Mouse (Mus musculus) lung, embryonic 14.5 days (tissue): ENCODE results near the gene Vmn2r48. TPM values are rescaled to one million over a fixed set of nuclear protein-coding genes. Genes with fewer than 3 reads are reported as not detected.
"Not testable (repeated sequence)": the region's sequence is repeated elsewhere in the genome, so short reads cannot be mapped to it uniquely, and the experiment has no call there.

Experiments used
- ATAC-seq: fragments of 200-750 bp; cut with Nextera tagmentation; 2 replicates; pipeline ENCODE4 v1.8.0; 2017; ENCODE audit warnings: mild to moderate bottlenecking, moderate TSS enrichment, moderate library complexity; ENCODE audit not compliant: insufficient read depth
- DNase-seq: peaks from one replicate; pipeline ENCODE4 v3.0.0-alpha.2; 2015
- H3K27ac ChIP-seq: fragments of 300-500 bp; sonication (generic); 2 replicates; pipeline ENCODE4 v1.5.1; 2014; ENCODE audit warnings: low read depth, mild to moderate bottlenecking, moderate library complexity
- H3K27me3 ChIP-seq: fragments of 300-500 bp; sonication (generic); 2 replicates; pipeline ENCODE4 v1.6.1; 2014; ENCODE audit warnings: low read length, control low read depth; ENCODE audit not compliant: insufficient read depth
- H3K36me3 ChIP-seq: fragments of 300-500 bp; sonication (generic); 2 replicates; pipeline ENCODE4 v1.6.1; 2014; ENCODE audit warnings: control low read depth; ENCODE audit not compliant: insufficient read depth
- H3K4me1 ChIP-seq: fragments of 300-500 bp; sonication (generic); 2 replicates; pipeline ENCODE4 v1.6.1; 2014; ENCODE audit warnings: antibody characterized with exemption, control low read depth; ENCODE audit not compliant: insufficient read depth
- H3K4me2 ChIP-seq: fragments of 300-500 bp; sonication (generic); 2 replicates; pipeline ENCODE4 v1.6.1; 2014; ENCODE audit warnings: mild to moderate bottlenecking
- H3K4me3 ChIP-seq: fragments of 300-500 bp; sonication (generic); 2 replicates; pipeline ENCODE4 v1.5.1; 2014; ENCODE audit warnings: low read depth, low read length
- H3K9ac ChIP-seq: fragments of 300-500 bp; sonication (generic); 2 replicates; pipeline ENCODE4 v1.6.1; 2014
- H3K9me3 ChIP-seq: fragments of 300-500 bp; sonication (generic); 2 replicates; pipeline ENCODE4 v1.6.1; 2016; ENCODE audit warnings: low read depth, low read length, control low read depth
- WGBS: fragments of 180-500 bp; shearing (Covaris S2); extraction: QIAGEN DNeasy Blood & Tissue Kit; methylation state at CpG from one replicate; pipeline ENCODE4 v1.1.7; 2014; 5-methylcytosine and 5-hydroxymethylcytosine counted together
- polyA plus RNA-seq: library from polyadenylated mRNA; unstranded; fragments of >200 nt; fragmentation: Nextera tagmentation; extraction: Ambion mirVana; gene quantifications from 2 replicates; pipeline ENCODE4 v1.2.1, GENCODE M21; 2014

The Vmn2r48 gene
- polyA plus RNA-seq = not detected in 2 replicates

- H3K27ac ChIP-seq, H3K4me3 ChIP-seq, H3K4me1 ChIP-seq, H3K36me3 ChIP-seq, H3K9ac ChIP-seq, DNase-seq, H3K27me3 ChIP-seq, H3K9me3 ChIP-seq, H3K4me2 ChIP-seq, ATAC-seq: not testable (repeated sequence)
- 75% methylated on average over 2 of the region's 2 CpGs for WGBS
Observed at GRCm38 (mm10) chr7:9953485-9953884, at the start of gene Vmn2r48. Vmn2r48 (minus strand) TSS chr7:9953585.

DNA sequence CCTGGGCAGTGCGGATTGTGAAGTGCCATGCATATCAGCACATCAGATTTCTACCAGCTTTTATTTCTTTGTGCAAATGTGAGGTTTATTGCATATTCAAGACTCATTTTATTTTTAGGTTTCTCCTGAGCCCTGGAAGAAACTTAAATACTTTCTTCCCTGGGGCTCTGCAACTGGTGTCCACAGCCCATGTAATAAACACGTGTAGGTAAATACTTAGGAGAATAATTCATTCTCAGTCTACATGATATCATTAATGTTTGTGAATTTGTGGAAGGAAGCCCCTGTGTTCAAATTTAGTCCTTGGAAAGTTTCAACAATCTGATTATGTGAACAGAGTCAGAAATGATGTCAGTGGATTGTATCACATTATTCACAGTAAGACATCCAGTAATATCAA is 38.8 kb upstream of the Vmn2r48 start, which contains the start of gene Vmn2r49:
TSS of gene Vmn2r49 (minus strand) at position 101 of the 400 bp plus-strand sequence.
- not testable (repeated sequence) for H3K4me2 ChIP-seq, ATAC-seq, H3K9ac ChIP-seq, H3K36me3 ChIP-seq, H3K4me1 ChIP-seq, H3K27me3 ChIP-seq, H3K9me3 ChIP-seq, H3K27ac ChIP-seq, H3K4me3 ChIP-seq, DNase-seq
- WGBS = no CpG with 5 or more reads among the region's 2 CpGs

Other genes starting within 250 kb of the Vmn2r48 start
- gene Vmn2r46, start 183.0 kb downstream of the Vmn2r48 start, polyA plus RNA-seq = not detected in 2 replicates
- gene Vmn2r47, start 112.3 kb downstream of the Vmn2r48 start, polyA plus RNA-seq = not detected in 2 replicates
- not detected in 2 replicates for gene Vmn2r49, start 38.7 kb upstream of the Vmn2r48 start, polyA plus RNA-seq
- gene Vmn2r50, start 99.7 kb upstream of the Vmn2r48 start, polyA plus RNA-seq = not detected in 2 replicates
- gene Vmn2r51, start 152.2 kb upstream of the Vmn2r48 start, polyA plus RNA-seq = not detected in 2 replicates
- not detected in 2 replicates for gene Vmn2r52, start 223.0 kb upstream of the Vmn2r48 start, polyA plus RNA-seq